Mouse (Mus musculus) spleen, adult 18-20 months (tissue): ENCODE measurements around the gene Mcm10.

ENCODE experiments used
- DNase-seq, 2 experiments: peaks; one replicate each; pipeline ENCODE4 v3.0.0; 2022; ENCODE audit warnings: mixed read lengths in 2 of 2

Gene Mcm10

GRCm38 (mm10) chr2:5031215-5031614, 18.6 kb upstream of the Mcm10 start:
- no peak for DNase-seq

DNA sequence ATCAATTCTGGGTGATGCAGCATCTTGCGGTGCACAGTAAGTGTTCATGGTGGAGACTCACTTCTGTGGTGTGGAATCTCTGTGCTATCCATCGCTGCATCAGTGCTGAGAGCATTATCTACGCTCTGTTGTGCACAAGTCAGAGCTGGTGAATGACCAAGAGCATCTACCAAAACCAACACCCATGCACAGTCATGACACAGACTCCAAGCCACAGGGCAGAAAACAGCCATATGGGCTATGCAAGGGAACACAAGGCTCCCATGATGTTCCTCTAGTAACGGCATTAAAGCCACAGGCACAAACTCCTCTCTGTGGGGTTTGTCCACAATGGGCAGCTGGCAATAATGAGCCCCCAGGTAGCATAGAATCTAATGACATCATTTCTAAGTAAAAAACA, 17.2 kb upstream of the Mcm10 start:
- DNase-seq = no peak

DNA sequence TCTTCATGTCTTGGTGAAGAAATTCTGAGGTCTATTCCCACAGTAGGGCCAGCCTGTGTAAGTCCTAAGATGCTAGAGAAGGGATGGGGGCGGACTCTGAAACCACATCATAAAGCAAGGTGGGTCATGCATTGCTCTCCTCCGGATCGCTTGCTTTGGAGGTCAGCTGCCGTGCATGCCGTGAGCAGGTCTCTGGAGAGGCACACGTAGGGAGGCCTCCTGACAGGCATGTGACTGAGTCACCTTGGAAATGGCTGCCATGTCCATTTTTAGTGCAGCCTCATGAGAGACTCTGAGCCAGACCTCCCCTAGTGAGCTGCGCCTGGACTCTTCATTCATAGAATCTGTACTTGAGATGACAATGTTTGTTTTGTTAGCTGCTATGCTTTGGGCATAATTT, 15.5 kb upstream of the Mcm10 start:
- no peak for DNase-seq

DNA sequence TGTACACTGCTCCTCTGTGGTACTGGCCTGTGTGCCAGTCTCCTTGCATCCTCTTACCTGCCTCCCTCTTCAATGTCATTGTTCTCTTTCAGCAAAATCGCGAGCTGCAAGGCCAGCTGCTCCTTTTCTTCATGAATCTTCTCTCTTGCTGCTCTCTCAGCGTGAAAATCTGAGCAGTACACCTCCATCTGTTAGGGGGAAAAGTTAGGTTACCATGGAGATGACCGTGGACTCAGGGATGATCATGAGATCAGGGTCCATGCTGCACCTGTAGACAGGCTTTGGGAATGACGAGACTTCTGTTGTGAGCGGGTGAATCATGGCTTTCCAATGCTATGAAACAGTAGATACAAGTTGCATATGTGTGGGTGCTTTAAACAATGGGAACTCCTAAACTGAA, 14.5 kb upstream of the Mcm10 start:
- DNase-seq = no peak

DNA sequence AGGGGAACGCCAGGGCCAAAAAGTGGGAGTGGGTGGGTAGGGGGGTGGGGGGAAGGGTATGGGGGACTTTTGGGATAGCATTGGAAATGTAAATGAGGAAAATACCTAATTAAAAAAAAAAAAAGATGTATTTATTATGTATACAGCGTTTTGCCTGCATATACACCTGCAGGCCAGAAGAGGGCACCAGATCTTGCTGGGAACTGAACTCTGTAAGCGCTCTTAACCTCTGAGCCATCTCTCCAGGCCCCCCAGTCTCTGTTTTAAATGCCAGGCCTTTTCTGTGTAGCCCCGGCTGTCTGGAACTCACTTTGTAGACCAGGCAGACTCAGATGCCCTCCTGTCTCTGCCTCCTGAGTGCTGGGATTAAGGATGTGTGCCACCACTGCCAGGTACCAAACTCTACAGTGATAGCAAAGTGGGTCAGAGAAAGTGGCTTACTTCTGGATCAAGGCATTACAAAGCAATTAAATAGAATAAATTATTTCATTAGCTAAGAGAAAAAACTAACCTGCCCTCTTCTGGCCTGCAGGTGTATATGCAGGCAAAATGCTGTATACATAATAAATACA, 12.7 kb upstream of the Mcm10 start:
- DNase-seq = no peak

- no peak for DNase-seq
Observed at GRCm38 (mm10) chr2:5023699-5024399, 11.3 kb upstream of the Mcm10 start.

DNA sequence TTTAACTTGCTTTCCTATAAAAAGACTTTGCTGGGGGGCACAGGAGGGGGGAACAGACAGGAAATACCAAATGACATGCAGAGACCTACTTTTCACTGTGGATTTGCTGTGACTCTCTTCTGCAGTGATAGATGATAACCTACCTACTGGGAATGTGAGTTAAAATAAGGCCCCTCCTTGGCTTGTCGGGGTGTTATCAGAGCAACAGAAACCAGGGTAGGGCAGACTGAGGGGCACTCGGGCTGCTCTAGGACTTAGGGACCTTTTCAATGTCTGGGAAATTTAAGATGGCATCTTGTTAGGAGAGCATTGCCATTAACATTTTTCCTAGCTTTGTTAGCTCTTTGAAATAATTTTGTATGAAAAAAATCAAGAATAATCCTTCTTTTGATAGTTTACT, 10.7 kb upstream of the Mcm10 start:
- DNase-seq = no peak

- no peak for DNase-seq
Observed at GRCm38 (mm10) chr2:5019708-5020107, 7.1 kb upstream of the Mcm10 start.

DNA sequence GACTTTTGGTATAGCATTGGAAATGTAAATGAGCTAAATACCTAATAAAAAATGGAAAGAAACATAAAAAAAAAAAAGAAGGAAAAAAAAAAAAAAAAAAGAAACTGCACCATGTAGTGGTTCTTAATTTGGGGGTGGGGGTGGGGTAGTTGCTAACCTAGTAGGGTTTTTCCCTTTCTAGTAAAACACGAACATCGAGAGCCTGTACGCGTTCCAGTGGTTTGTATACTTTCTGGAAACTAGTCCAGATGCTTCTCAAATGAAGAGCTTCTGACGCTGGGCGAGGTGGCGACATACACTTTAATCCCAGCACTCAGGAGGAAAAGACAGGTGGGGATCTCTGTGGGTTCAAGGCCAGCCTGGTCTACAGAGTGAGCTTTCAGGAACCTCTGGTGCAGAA, 4.3 kb upstream of the Mcm10 start:
- no peak for DNase-seq

DNA sequence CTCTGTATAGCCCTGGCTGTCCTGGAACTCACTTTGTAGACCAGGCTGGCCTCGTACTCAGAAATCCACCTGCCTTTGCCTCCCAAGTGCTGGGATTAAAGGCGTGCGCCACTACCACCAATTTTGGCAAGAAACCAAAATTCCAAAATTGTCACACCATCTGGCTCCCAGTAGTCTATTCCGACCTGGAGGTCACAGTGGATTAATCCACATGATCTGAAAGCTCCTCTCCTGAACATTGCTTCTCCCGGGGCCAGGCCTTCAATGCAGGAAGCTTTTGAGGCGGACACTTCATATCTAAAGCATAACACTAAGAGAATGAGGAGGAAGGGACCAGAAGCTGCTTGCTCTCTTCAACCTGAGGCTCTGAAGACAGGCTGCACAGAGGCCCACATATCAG, 2.9 kb upstream of the Mcm10 start:
- no peak for DNase-seq

DNA sequence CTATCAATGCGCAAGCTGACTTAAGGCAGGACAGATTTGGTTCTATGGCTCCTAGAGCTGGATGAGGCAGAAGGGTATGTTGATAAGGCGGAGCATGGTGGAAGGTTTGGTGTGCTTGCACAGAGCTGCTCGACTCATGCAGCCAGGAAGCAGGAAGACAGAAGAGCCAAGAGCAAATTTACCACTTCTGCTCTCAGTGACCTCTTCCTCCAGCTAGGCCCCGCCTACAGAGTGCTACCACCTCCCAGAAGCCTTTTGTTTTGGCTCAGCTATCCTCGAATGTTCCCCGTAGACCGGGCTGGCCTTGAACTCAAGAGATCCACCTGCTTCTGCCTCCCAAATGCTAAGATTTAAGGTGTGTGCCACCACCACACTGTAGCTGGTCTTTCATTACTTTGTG, 2.0 kb upstream of the Mcm10 start:
- peak in 1 of 2 experiments; percentile 12 for DNase-seq

DNA sequence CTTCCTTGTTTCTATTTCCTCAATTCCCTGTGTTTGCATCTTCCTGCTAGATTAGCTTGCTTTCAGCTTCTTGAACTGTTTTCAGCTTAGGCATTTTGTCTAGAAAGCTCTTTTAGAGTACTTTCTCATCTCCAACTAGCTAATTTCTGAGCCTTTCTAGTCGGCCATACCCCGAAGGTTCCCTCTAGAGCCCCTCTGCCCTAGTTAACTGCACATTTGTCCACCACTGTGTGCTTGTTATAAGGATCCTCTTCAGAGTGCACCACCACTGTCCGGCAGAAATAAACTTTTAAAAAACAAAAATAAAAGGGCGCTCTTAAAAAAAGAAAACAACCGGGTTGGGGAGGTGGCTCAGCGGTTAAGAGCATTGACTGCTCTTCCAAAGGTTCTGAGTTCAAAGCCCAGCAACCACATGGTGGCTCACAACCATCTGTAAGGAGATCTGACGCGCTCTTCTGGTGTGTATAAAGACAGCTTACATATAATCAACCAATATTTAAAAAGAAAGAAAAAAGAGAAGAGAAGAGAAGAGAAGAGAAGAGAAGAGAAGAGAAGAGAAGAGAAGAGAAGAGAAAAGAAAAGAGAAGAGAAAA, 597 bp downstream of the Mcm10 start:
- DNase-seq = no peak

GRCm38 (mm10) chr2:5007107-5007506, 5.5 kb downstream of the Mcm10 start:
- DNase-seq = no peak

- no peak for DNase-seq
Observed at GRCm38 (mm10) chr2:5001266-5001665, 11.3 kb downstream of the Mcm10 start.

DNA sequence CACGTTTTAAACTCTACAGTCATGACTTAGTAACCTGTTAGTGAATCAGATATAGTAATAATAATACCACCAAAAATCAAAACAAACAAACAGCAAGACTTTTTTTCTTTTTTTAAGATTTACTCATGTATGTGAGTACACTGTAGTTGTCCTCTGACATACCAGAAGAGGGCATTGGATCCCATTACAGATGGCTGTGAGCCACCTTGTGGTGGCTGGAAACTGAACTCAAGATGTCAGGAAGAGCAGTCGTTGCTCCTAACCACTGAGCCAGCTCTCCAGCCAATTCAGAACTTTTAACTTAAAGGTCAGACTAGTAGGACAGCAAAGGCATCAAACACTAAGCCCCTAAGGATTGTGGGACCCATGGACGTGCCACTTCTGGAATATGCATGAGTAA, 13.7 kb downstream of the Mcm10 start:
- DNase-seq = peak in 1 of 2 experiments; percentile 6

GRCm38 (mm10) chr2:4996421-4996824, 16.2 kb downstream of the Mcm10 start:
- no peak for DNase-seq

DNA sequence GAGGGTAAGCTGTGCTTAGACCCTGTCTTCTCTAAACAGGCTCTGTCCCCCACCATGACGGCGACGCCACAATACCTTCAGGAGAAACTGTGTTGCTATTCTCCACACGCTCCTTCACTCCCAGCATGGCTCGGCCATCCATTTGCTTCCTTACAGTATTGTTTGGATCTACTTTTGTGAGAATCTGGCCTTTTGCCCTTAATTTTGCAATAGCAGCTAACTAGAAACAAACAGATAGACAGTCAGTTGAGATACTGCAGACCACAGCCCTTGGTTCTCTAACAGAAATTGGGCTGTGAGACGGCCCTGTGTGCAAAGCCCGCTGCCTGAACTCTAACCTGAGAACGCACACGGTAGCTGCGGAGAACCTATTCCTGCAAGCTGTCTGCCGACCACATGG, 16.9 kb downstream of the Mcm10 start:
- no peak for DNase-seq

GRCm38 (mm10) chr2:4994436-4994835, 18.2 kb downstream of the Mcm10 start:
- no peak for DNase-seq

DNA sequence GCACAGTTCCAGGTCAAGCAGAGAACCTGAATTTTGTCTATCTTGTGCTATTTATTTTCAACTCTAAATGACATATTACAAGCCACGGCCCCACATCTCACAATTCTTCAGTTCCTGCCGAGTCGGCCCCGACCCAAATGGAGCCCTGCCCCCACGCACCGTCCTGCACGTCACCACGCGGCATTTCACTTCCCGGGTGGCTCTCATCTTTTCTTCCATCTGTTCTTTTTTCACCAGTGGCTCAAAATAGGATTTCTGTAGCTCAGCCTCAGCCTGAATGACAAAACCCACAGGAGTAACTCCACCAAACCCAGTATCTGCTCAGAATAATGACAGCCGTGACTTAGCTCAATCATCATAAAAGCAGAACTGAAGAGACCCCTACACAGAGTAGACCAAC, 19.0 kb downstream of the Mcm10 start:
- DNase-seq = no peak

GRCm38 (mm10) chr2:4988826-4989424, 23.7 kb downstream of the Mcm10 start:
- DNase-seq = no peak

DNA sequence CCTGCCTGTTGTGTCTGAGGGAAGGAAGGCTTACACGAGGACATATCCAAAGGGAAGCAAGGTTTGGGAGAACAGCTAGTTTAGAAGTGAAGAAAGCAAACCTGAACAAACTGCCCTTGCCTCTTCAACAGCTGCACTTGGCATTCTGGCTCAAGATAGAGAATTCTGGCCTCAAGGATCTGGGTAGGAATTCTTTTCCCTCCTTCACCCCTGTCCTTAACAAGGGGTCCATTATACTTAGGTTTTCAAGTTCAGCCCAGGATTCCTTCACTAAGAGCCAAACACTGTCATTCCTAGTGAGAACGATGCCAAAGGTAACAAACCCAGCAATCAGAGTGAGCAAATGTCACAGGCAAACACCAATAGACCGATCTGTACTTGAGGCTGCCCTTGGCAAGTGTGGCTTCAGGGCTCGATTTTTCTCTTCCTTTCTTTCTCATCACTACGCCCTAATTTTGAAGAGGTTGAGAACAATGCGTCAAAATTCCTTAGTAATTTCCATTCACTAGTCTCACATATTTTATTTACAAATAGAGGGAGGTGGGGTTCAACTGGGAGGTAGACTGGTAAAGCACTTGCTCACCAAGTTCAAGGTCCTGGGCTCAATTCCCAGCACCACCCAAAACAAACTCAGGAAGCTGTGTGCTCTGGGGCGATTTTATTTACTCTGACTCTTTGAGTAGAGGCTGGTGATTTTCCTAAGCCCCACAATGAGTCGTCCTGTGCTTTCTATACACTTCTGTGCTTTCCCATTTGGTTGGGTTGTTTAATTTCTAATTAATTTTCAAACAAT, 25.0 kb downstream of the Mcm10 start:
- DNase-seq = no peak

GRCm38 (mm10) chr2:4986798-4987197, 25.8 kb downstream of the Mcm10 start:
- DNase-seq = no peak

- no peak for DNase-seq
Observed at GRCm38 (mm10) chr2:4985000-4985399, 27.6 kb downstream of the Mcm10 start.
